Mouse (Mus musculus) kidney, adult 2 months (tissue): ENCODE results near the gene A730061H03Rik.

Source experiments
- CTCF ChIP-seq: fragments of 200-500 bp; conservative IDR thresholded peaks from 2 replicates; pipeline ENCODE4 v1.5.1; 2011; ENCODE audit warnings: low read depth, mild to moderate bottlenecking, control low read depth, low read length, moderate library complexity, mixed read lengths; ENCODE audit not compliant: insufficient read depth, insufficient read length
- POLR2A ChIP-seq: fragments of 200-500 bp; IDR thresholded peaks from one replicate; pipeline ENCODE4 v1.6.1; 2011; ENCODE audit warnings: low read depth, low read length, control low read depth

DNA sequence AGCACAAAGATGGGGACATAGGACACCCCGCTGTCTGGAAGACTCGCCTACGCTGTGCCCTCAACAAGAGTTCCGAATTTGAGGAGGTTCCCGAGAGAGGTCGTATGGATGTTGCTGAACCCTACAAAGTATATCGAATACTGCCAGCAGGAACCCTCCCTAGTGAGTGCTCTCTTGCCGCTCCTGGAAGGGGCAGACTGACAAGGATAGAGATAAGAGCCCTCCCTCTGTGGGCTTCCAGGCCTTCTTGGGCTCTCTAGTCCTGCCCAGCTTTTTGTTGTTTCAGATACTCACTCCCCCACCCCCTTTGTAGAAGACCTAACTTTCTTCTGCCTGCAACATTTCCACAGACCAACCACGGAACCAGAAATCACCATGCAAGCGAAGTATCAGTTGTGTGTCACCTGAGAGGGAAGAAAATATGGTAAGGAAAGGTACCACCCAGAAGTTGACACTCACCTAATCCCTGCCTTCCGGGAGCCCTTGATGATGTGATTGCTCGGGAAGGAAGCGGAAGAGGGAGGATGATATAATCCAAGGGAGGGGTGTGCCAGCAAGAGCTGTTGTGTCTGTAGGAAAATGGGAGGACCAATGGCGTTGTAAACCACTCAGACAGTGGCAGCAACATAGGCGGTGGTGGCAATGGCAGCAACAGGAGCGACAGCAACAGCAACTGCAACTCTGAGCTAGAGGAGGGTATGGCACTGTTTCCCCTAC lies 45.7 kb upstream of the A730061H03Rik start:
- no peak for TF ChIP-seq CTCF
- TF ChIP-seq POLR2A: no peak
